Comparison of ENCODE assay signal across 26 mouse cellular contexts in the genomic region with DNA sequence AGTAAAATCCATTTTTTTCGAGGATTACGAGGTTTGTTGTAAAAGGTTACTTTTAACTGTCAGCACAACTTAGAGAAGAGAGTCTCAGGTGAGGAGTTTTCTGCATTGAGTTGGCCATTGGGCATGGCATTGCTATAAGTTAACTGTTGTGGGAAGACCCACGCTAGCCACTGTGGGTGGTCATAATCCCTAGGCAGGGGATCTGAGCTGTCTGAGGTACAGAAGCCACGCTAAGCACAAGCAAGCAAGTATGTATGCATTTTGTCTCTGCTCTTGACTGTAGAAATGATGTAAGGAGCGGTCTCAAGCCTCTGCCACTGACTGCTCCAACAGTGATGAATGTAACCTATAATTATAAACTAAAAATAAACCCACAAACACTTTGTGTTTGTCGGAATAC. TPM values are rescaled to one million over a fixed set of nuclear protein-coding genes. Genes with fewer than 3 reads are reported as not detected.
DNase-seq lines count a peak whose midpoint lies in the region; ATAC-seq and TF ChIP-seq lines count a peak whose summit lies in the region.
"Had no signal": no experiment of that assay in that cellular context is flagged by ENCODE, and none has a peak within 500 bp of the region (broad histone marks: within the 10 kb centered on the region; RNA-seq: fewer than 3 reads in every experiment).

No protein-coding gene starts in this region.

- no peaks in the 10 kb centered on the region for H3K36me3 ChIP-seq in forebrain, embryonic 16.5 days (ENCODE audit: control insufficient read depth, insufficient read depth)
- no peaks in the 10 kb centered on the region for H3K36me3 ChIP-seq in forebrain, embryonic 10.5 days (replicated peaks)
- no peaks in the 10 kb centered on the region for H3K36me3 ChIP-seq in hindbrain, embryonic 15.5 days
- H3K36me3 ChIP-seq in hindbrain, embryonic 11.5 days (ENCODE audit: control insufficient read depth, insufficient read depth, low read length) = no peaks in the 10 kb centered on the region
- no peaks in the 10 kb centered on the region for H3K36me3 ChIP-seq in neural tube, embryonic 14.5 days (ENCODE audit: control insufficient read depth, insufficient read depth, low read length)
- peaks cover 16% of the 10 kb centered on the region; the same call in 1 of the 2 replicates for H3K36me3 ChIP-seq in liver, postnatal 0 days (replicated peaks; ENCODE audit: insufficient read depth, low read length)
- H3K36me3 ChIP-seq: embryonic facial prominence, embryonic 12.5 days; liver, embryonic 12.5 days had no signal

- 0 out of 2 replicates have a peak, but pooled peaks have one; percentile 23 for ATAC-seq in forebrain, embryonic 16.5 days
- peak; percentile 19; the same call in 1 of the 2 replicates for ATAC-seq in hindbrain, embryonic 15.5 days (ENCODE audit: low FRiP score, low read depth)
- no peak for ATAC-seq in hindbrain, embryonic 11.5 days (ENCODE audit: low FRiP score)
- peak; percentile 22; the same call in 1 of the 2 replicates for ATAC-seq in neural tube, embryonic 14.5 days (ENCODE audit: low read depth)
- ATAC-seq in liver, postnatal 0 days = no peak
- ATAC-seq: liver, embryonic 12.5 days; lung, postnatal 0 days had no signal

- no peaks in the 10 kb centered on the region for H3K27me3 ChIP-seq in forebrain, embryonic 16.5 days (replicated peaks; ENCODE audit: control insufficient read depth, insufficient read depth, low read length)
- no peaks in the 10 kb centered on the region for H3K27me3 ChIP-seq in forebrain, embryonic 10.5 days (ENCODE audit: poor library complexity, severe bottlenecking)
- no peaks in the 10 kb centered on the region for H3K27me3 ChIP-seq in hindbrain, embryonic 15.5 days
- no peaks in the 10 kb centered on the region for H3K27me3 ChIP-seq in hindbrain, embryonic 11.5 days (ENCODE audit: control insufficient read depth, insufficient read depth, low read length)
- H3K27me3 ChIP-seq in neural tube, embryonic 14.5 days (ENCODE audit: control insufficient read depth, insufficient read depth, low read length) = no peaks in the 10 kb centered on the region
- H3K27me3 ChIP-seq in liver, postnatal 0 days (ENCODE audit: insufficient read depth, low read length) = no peaks in the 10 kb centered on the region
- H3K27me3 ChIP-seq: embryonic facial prominence, embryonic 12.5 days; heart, embryonic 15.5 days had no signal

- WGBS in forebrain, embryonic 16.5 days = 80% methylated on average over 6 of the region's 6 CpGs
- WGBS in forebrain, embryonic 10.5 days = 82% methylated on average over 6 of the region's 6 CpGs
- 83% methylated on average over 6 of the region's 6 CpGs for WGBS in hindbrain, embryonic 15.5 days
- WGBS in hindbrain, embryonic 11.5 days = 80% methylated on average over 6 of the region's 6 CpGs
- 82% methylated on average over 6 of the region's 6 CpGs for WGBS in neural tube, embryonic 14.5 days
- WGBS in liver, postnatal 0 days (ENCODE audit: insufficient replicate concordance) = 76% methylated on average over 6 of the region's 6 CpGs

- no peak for TF ChIP-seq CTCF in liver, postnatal 0 days (IDR thresholded peaks at IDR 0.05; ENCODE audit: low read depth)

- no peak overlapping the region for H3K27ac ChIP-seq in forebrain, embryonic 16.5 days (ENCODE audit: low read length)
- H3K27ac ChIP-seq in forebrain, embryonic 10.5 days = no peak overlapping the region
- no peak overlapping the region for H3K27ac ChIP-seq in hindbrain, embryonic 15.5 days (replicated peaks)
- no peak overlapping the region for H3K27ac ChIP-seq in hindbrain, embryonic 11.5 days (ENCODE audit: low read depth, low read length)
- H3K27ac ChIP-seq in neural tube, embryonic 14.5 days (ENCODE audit: low read depth, low read length) = no peak overlapping the region
- H3K27ac ChIP-seq in liver, postnatal 0 days (ENCODE audit: low read depth) = no peak overlapping the region
- H3K27ac ChIP-seq: embryonic facial prominence, embryonic 12.5 days; heart, embryonic 15.5 days; liver, embryonic 12.5 days had no signal

- H3K4me2 ChIP-seq in forebrain, embryonic 16.5 days (ENCODE audit: low read length) = no peak overlapping the region
- H3K4me2 ChIP-seq in hindbrain, embryonic 15.5 days = no peak overlapping the region
- H3K4me2 ChIP-seq in hindbrain, embryonic 11.5 days (replicated peaks; ENCODE audit: low read depth, low read length) = no peak overlapping the region
- no peak overlapping the region for H3K4me2 ChIP-seq in neural tube, embryonic 14.5 days (ENCODE audit: low read depth, low read length)
- H3K4me2 ChIP-seq in liver, postnatal 0 days (ENCODE audit: low read depth, low read length) = no peak overlapping the region
- H3K4me2 ChIP-seq: embryonic facial prominence, embryonic 12.5 days; heart, embryonic 15.5 days; liver, embryonic 12.5 days had no signal

- no peaks in the 10 kb centered on the region for H3K4me1 ChIP-seq in forebrain, embryonic 16.5 days (replicated peaks; ENCODE audit: control insufficient read depth, insufficient read depth, low read length)
- H3K4me1 ChIP-seq in forebrain, embryonic 10.5 days = no peaks in the 10 kb centered on the region
- no peaks in the 10 kb centered on the region for H3K4me1 ChIP-seq in hindbrain, embryonic 15.5 days (replicated peaks)
- H3K4me1 ChIP-seq in hindbrain, embryonic 11.5 days (replicated peaks; ENCODE audit: control insufficient read depth, insufficient read depth, low read length) = no peaks in the 10 kb centered on the region
- no peaks in the 10 kb centered on the region for H3K4me1 ChIP-seq in neural tube, embryonic 14.5 days (ENCODE audit: control insufficient read depth, insufficient read depth, low read length)
- H3K4me1 ChIP-seq in liver, postnatal 0 days (ENCODE audit: insufficient read depth) = 0 out of 2 replicates have a peak, but pooled peaks cover 2% of the 10 kb centered on the region
- H3K4me1 ChIP-seq: embryonic facial prominence, embryonic 12.5 days; heart, embryonic 15.5 days had no signal

- TF ChIP-seq EP300 in liver, postnatal 0 days (IDR thresholded peaks at IDR 0.05; ENCODE audit: low read depth) = no peak

- no peaks in the 10 kb centered on the region for H3K9me3 ChIP-seq in forebrain, embryonic 16.5 days (ENCODE audit: control insufficient read depth, low read length)
- H3K9me3 ChIP-seq in forebrain, embryonic 10.5 days = no peaks in the 10 kb centered on the region
- no peaks in the 10 kb centered on the region for H3K9me3 ChIP-seq in hindbrain, embryonic 15.5 days
- no peaks in the 10 kb centered on the region for H3K9me3 ChIP-seq in hindbrain, embryonic 11.5 days (ENCODE audit: control insufficient read depth, low read length)
- no peaks in the 10 kb centered on the region for H3K9me3 ChIP-seq in neural tube, embryonic 14.5 days (ENCODE audit: control insufficient read depth, low read length)
- no peaks in the 10 kb centered on the region for H3K9me3 ChIP-seq in liver, postnatal 0 days (ENCODE audit: low read length)
- H3K9me3 ChIP-seq: embryonic facial prominence, embryonic 12.5 days; heart, embryonic 15.5 days; liver, embryonic 12.5 days; megakaryocyte, embryonic 14.5 days had no signal

- no peak overlapping the region for H3K4me3 ChIP-seq in forebrain, embryonic 16.5 days (replicated peaks; ENCODE audit: low read length)
- no peak overlapping the region for H3K4me3 ChIP-seq in forebrain, embryonic 10.5 days
- no peak overlapping the region for H3K4me3 ChIP-seq in hindbrain, embryonic 15.5 days
- no peak overlapping the region for H3K4me3 ChIP-seq in hindbrain, embryonic 11.5 days (ENCODE audit: low read depth, low read length)
- H3K4me3 ChIP-seq in neural tube, embryonic 14.5 days (ENCODE audit: low read depth, low read length) = no peak overlapping the region
- H3K4me3 ChIP-seq in liver, postnatal 0 days (ENCODE audit: low read depth, low read length) = no peak overlapping the region
- H3K4me3 ChIP-seq: embryonic facial prominence, embryonic 12.5 days; heart, embryonic 15.5 days; liver, embryonic 12.5 days; megakaryocyte, embryonic 14.5 days had no signal

- no peak for DNase-seq in forebrain, embryonic 10.5 days (ENCODE audit: extremely low spot score, low spot score)
- DNase-seq in hindbrain, embryonic 11.5 days (ENCODE audit: low spot score) = no peak
- DNase-seq in neural tube, embryonic 10.5 days (ENCODE audit: extremely low spot score, low spot score) = no peak
- DNase-seq in liver, postnatal 0 days = no peak
- DNase-seq: adrenal gland, postnatal 25 days; cerebellum, adult 11-12 months; cerebellum, adult 9-11 months; gastrocnemius, postnatal 10 days; heart, postnatal 4 days; kidney, postnatal 36 days; layer of hippocampus, postnatal 36 days; left cerebral cortex, postnatal 4 days; lung, adult 18-20 months; lung, postnatal 4 days; right cerebral cortex, adult 18-20 months; spleen, adult 18-20 months; thymus, postnatal 14 days had no signal

- no peak overlapping the region for H3K9ac ChIP-seq in forebrain, embryonic 16.5 days (replicated peaks; ENCODE audit: low read depth, low read length)
- H3K9ac ChIP-seq in hindbrain, embryonic 15.5 days = no peak overlapping the region
- H3K9ac ChIP-seq in hindbrain, embryonic 11.5 days (ENCODE audit: low read depth, low read length) = no peak overlapping the region
- H3K9ac ChIP-seq in neural tube, embryonic 14.5 days (replicated peaks; ENCODE audit: low read depth, low read length) = no peak overlapping the region
- no peak overlapping the region for H3K9ac ChIP-seq in liver, postnatal 0 days (replicated peaks)
- H3K9ac ChIP-seq: embryonic facial prominence, embryonic 12.5 days; heart, embryonic 15.5 days; liver, embryonic 12.5 days had no signal

RNA-seq across cellular contexts. Expression of a gene that starts 2.4 kb away (rescaled TPM):
- 0.35 and 0.40 TPM in 2 replicates for polyA plus RNA-seq in forebrain, embryonic 16.5 days (2015; fragmentation: Nextera tagmentation; extraction: Ambion mirVana)
- polyA plus RNA-seq in forebrain, embryonic 10.5 days (2016; fragmentation: Nextera tagmentation; extraction: Ambion mirVana) = 0.84 and 1.2 TPM in 2 replicates
- polyA plus RNA-seq in hindbrain, embryonic 15.5 days (2015; fragmentation: Nextera tagmentation; extraction: Ambion mirVana) = 0.58 and 0.64 TPM in 2 replicates
- polyA plus RNA-seq in hindbrain, embryonic 11.5 days (2014; fragmentation: Nextera tagmentation; extraction: Ambion mirVana) = 1.3 and 1.6 TPM in 2 replicates
- polyA plus RNA-seq in neural tube, embryonic 14.5 days (2014; fragmentation: Nextera tagmentation; extraction: Ambion mirVana) = 0.32 and 0.55 TPM in 2 replicates
- 2.1 and 2.7 TPM in 2 replicates for polyA plus RNA-seq in liver, postnatal 0 days (2015; fragmentation: Nextera tagmentation; extraction: Ambion mirVana)

RNA-seq across cellular contexts. Expression of a gene that starts 10.6 kb away (rescaled TPM):
- polyA plus RNA-seq in forebrain, embryonic 16.5 days (2015; fragmentation: Nextera tagmentation; extraction: Ambion mirVana) = 335 and 339 TPM in 2 replicates
- polyA plus RNA-seq in forebrain, embryonic 10.5 days (2016; fragmentation: Nextera tagmentation; extraction: Ambion mirVana) = 465 and 478 TPM in 2 replicates
- polyA plus RNA-seq in hindbrain, embryonic 15.5 days (2015; fragmentation: Nextera tagmentation; extraction: Ambion mirVana) = 309 and 316 TPM in 2 replicates
- polyA plus RNA-seq in hindbrain, embryonic 11.5 days (2014; fragmentation: Nextera tagmentation; extraction: Ambion mirVana) = 482 and 496 TPM in 2 replicates
- 366 and 376 TPM in 2 replicates for polyA plus RNA-seq in neural tube, embryonic 14.5 days (2014; fragmentation: Nextera tagmentation; extraction: Ambion mirVana)
- 412 and 430 TPM in 2 replicates for polyA plus RNA-seq in liver, postnatal 0 days (2015; fragmentation: Nextera tagmentation; extraction: Ambion mirVana)

RNA-seq across cellular contexts. Expression of a gene that starts 37.8 kb away (rescaled TPM):
- polyA plus RNA-seq in forebrain, embryonic 16.5 days (2015; fragmentation: Nextera tagmentation; extraction: Ambion mirVana) = 14.8 and 16.2 TPM in 2 replicates
- 12.8 and 12.9 TPM in 2 replicates for polyA plus RNA-seq in forebrain, embryonic 10.5 days (2016; fragmentation: Nextera tagmentation; extraction: Ambion mirVana)
- polyA plus RNA-seq in hindbrain, embryonic 15.5 days (2015; fragmentation: Nextera tagmentation; extraction: Ambion mirVana) = 13.7 and 14.1 TPM in 2 replicates
- 19.8 and 20.6 TPM in 2 replicates for polyA plus RNA-seq in hindbrain, embryonic 11.5 days (2014; fragmentation: Nextera tagmentation; extraction: Ambion mirVana)
- 21.1 and 22.5 TPM in 2 replicates for polyA plus RNA-seq in neural tube, embryonic 14.5 days (2014; fragmentation: Nextera tagmentation; extraction: Ambion mirVana)
- 6.8 and 7.2 TPM in 2 replicates for polyA plus RNA-seq in liver, postnatal 0 days (2015; fragmentation: Nextera tagmentation; extraction: Ambion mirVana)

RNA-seq across cellular contexts. Expression of a gene that starts 42.4 kb away (rescaled TPM):
- polyA plus RNA-seq in forebrain, embryonic 16.5 days (2015; fragmentation: Nextera tagmentation; extraction: Ambion mirVana) = 0.08 TPM in 1 of 2 replicates, not detected in the other
- not detected in 2 replicates for polyA plus RNA-seq in forebrain, embryonic 10.5 days (2016; fragmentation: Nextera tagmentation; extraction: Ambion mirVana)
- polyA plus RNA-seq in hindbrain, embryonic 15.5 days (2015; fragmentation: Nextera tagmentation; extraction: Ambion mirVana) = 0.19 TPM in 1 of 2 replicates, not detected in the other
- polyA plus RNA-seq in hindbrain, embryonic 11.5 days (2014; fragmentation: Nextera tagmentation; extraction: Ambion mirVana) = not detected in 2 replicates
- not detected in 2 replicates for polyA plus RNA-seq in neural tube, embryonic 14.5 days (2014; fragmentation: Nextera tagmentation; extraction: Ambion mirVana)
- not detected in 2 replicates for polyA plus RNA-seq in liver, postnatal 0 days (2015; fragmentation: Nextera tagmentation; extraction: Ambion mirVana)
- polyA plus RNA-seq: CD4-positive, CD25-positive, alpha-beta regulatory T cell, adult 4 months; liver, embryonic 12.5 days had no signal

Comparison
In these comparisons a context has a peak if more than half of its experiments do, and no peak if none do; other contexts are left out.
1. ATAC-seq: peak in forebrain, embryonic 16.5 days (single experiment), hindbrain, embryonic 15.5 days (single experiment) and neural tube, embryonic 14.5 days (single experiment); none in hindbrain, embryonic 11.5 days (single experiment) and liver, postnatal 0 days (single experiment).